Mouse (Mus musculus): Measurements from ENCODE around the gene Zfp174. TPM values are rescaled to one million over a fixed set of nuclear protein-coding genes. Genes with fewer than 3 reads are reported as not detected.
"Not testable (repeated sequence)": the region's sequence is repeated elsewhere in the genome, so short reads cannot be mapped to it uniquely, and the experiment has no call there.

The Zfp174 gene
- 1.1 and 1.3 TPM in 2 replicates for polyA plus RNA-seq (2015; fragmentation: Nextera tagmentation; extraction: Ambion mirVana)

DNA sequence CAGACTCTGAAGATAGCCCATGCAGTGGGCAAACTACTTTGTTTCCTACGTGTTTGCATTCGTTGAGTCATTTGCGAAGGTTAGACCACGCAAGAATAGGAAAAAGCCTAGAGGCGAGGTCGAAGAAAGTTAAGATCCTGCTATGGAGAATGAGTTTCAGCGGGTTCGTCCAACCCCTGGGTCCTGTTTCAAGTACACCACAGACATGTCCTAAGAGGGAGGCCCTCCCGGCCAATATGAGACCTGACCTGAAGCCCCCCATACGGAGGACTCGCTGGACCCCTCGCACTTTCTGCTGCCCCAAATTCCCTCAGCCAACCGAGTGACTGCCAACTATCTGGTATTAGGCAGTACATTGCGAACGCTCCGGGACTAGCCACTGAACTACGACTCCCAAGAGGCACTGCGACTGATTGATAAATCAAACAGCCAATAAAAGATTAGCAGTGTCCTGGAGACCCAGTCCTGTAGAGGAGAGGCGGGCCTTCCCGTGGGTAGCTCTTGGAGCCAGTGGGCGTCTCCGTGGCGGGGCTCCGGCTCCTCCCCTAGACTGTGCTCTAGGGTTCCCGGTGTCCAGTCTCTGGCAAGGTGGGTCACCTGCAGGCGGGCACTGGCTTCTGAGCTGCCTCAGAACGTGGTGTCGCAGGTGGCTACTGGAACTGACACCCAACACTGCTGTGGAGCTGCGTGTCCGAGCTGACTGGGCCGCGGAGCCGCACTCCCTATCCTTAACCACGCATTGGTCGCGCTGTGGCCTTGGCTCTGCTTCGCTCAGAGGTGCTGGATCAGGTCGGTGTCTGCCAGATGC is at the start of gene Zfp174:
Zfp174 (plus strand) TSS at position 558 of the 808 bp plus-strand sequence.
- H3K9me3 ChIP-seq, result no peaks in the 10 kb centered on the region
- no peaks in the 10 kb centered on the region for H3K36me3 ChIP-seq
- peak within 1 kb of the TSS; percentile 72 for H3K4me3 ChIP-seq
- ATAC-seq (ENCODE audit: borderline replicate concordance, extremely low read depth, low FRiP score, low TSS enrichment), result peak; percentile 100
- 0 out of 2 replicates have a peak within 1 kb of the TSS, but pooled peaks have one; percentile 2 for H3K27ac ChIP-seq
- peak within 1 kb of the TSS; percentile 65 for H3K9ac ChIP-seq
- H3K4me2 ChIP-seq, result peak within 1 kb of the TSS; percentile 79
- no peaks in the 10 kb centered on the region for H3K27me3 ChIP-seq
- H3K4me1 ChIP-seq, result peaks cover 7% of the 10 kb centered on the region; the same call in 1 of the 2 replicates
- WGBS, result 3% methylated on average over 38 of the region's 38 CpGs

DNA sequence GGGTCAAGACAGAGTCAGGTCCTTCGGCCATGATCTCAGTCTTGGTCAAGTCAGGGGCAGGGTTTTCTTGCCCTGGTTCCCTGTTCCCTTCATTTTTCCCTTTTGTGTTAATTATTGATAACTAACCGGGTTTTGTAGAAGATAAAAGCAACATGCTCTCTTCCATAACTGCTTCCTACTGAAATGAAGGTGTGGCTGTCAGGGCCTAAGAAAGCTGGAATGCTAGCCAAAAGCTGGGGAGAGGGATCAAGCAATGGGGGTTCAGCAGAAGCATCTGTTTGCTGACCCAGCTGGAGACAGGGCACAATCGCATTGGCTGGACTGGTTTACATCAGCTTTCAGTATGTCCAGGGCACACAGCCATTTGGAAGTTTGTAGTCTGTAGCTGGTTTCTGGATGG is 38.9 kb upstream of the Zfp174 start:
- no peaks in the 10 kb centered on the region for H3K4me1 ChIP-seq
- no peak for ATAC-seq (ENCODE audit: borderline replicate concordance, extremely low read depth, low FRiP score, low TSS enrichment)
- no peak overlapping the region for H3K27ac ChIP-seq
- H3K36me3 ChIP-seq, result no peaks in the 10 kb centered on the region
- H3K9ac ChIP-seq, result no peak overlapping the region
- no peak overlapping the region for H3K4me3 ChIP-seq
- H3K27me3 ChIP-seq, result no peaks in the 10 kb centered on the region
- no peak overlapping the region for H3K4me2 ChIP-seq
- 79% methylated on average over 3 of the region's 3 CpGs for WGBS
- H3K9me3 ChIP-seq, result no peaks in the 10 kb centered on the region

DNA sequence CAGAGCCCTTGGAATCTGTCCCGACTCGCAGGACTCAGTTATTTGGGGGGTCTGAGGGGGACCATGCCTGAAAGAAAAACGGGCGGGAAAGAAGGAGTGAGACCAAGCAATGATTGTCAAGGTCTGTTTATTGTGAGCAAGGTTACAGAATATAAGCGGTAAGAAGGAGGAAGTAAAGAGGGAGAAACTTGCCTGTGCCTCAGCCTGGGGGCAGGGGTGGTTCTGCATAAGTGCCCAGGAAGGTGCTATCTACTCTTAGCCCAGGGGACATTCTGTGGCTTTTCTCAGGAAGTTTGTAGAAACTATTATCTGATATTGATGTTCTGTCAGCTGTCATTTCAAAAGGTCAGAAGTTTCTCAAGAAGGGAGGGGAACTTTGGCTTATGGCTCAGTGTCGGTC is 32.4 kb upstream of the Zfp174 start:
- H3K9me3 ChIP-seq; H3K4me1 ChIP-seq; H3K27me3 ChIP-seq; H3K27ac ChIP-seq; H3K9ac ChIP-seq; H3K4me3 ChIP-seq; H3K36me3 ChIP-seq; ATAC-seq (ENCODE audit: borderline replicate concordance, extremely low read depth, low FRiP score, low TSS enrichment); H3K4me2 ChIP-seq: not testable (repeated sequence)
- WGBS, result 80% methylated on average over 6 of the region's 6 CpGs

DNA sequence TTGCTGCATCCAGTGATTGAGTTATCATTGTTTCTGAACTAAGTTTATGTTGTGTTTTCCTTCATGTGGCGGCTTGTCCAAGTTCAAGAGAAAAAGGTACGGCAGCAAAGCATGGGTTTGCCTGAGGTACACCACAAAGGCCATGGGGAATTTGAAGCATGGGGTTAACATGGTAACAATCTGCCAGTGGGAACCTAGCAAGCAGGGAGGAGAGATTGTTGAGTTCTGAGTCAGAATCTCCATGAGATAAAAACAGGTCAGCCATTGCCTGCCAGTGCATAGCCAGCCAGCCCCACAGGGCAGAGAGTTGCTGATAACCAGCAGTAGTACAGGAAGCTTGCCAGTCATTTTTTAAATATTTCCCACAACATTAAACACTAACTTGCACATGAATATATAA is 26.9 kb upstream of the Zfp174 start:
- Histone ChIP-seq H3K4me2 (no peak overlapping the region), H3K36me3 (no peaks in the 10 kb centered on the region), H3K27me3 (no peaks in the 10 kb centered on the region), H3K4me3 (no peak overlapping the region), H3K9ac (no peak overlapping the region), H3K27ac (no peak overlapping the region), H3K9me3 (no peaks in the 10 kb centered on the region), H3K4me1 (no peaks in the 10 kb centered on the region)
- no peak for ATAC-seq (ENCODE audit: borderline replicate concordance, extremely low read depth, low FRiP score, low TSS enrichment)
- 88% methylated on average over 2 of the region's 2 CpGs for WGBS

DNA sequence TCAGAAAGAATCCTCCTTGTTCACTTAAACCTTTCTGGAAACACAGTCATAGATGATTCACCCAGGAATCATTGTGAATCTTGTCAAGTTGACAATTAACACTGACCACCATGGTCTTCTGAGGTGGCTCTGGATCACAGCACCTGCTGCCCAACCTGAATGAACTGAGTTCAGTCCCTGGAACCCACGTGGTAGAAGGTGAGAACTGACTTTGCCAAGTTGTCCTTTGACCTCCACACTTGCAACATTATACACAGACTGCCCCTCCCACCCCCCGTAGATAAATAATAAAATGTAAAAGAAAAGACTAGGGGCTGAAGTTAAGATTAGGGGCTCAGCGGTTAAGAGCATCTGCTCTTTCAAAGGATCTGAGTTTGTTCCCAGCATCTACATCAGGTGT is 19.0 kb upstream of the Zfp174 start:
- Histone ChIP-seq H3K27ac (no peak overlapping the region), H3K4me2 (no peak overlapping the region), H3K36me3 (no peaks in the 10 kb centered on the region), H3K9ac (no peak overlapping the region), H3K4me1 (no peaks in the 10 kb centered on the region), H3K4me3 (no peak overlapping the region), H3K9me3 (no peaks in the 10 kb centered on the region), H3K27me3 (no peaks in the 10 kb centered on the region)
- WGBS, result 53% methylated on average over 3 of the region's 3 CpGs
- no peak for ATAC-seq (ENCODE audit: borderline replicate concordance, extremely low read depth, low FRiP score, low TSS enrichment)

DNA sequence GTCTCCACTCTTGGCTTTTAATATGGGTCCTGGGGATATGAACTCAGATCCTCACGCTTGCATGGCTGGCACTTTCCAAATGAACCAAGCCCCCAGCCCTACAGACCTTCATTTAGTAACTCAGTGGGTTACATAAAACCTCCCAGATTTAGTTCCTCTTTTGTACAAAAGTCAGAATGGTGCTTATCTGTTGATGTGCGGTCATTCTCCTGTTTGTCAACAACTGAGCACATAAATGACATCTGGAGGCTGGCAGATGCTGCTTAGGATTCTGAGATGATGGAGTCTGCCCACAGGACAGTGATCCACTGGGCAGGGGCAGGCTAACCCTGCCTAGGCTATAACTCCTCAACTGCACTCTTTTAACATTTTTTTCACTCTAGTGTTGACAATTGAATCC is 17.3 kb upstream of the Zfp174 start:
- Histone ChIP-seq H3K4me3 (no peak overlapping the region), H3K9ac (no peak overlapping the region), H3K36me3 (no peaks in the 10 kb centered on the region), H3K27me3 (no peaks in the 10 kb centered on the region), H3K4me2 (no peak overlapping the region), H3K27ac (no peak overlapping the region), H3K9me3 (no peaks in the 10 kb centered on the region), H3K4me1 (no peaks in the 10 kb centered on the region)
- ATAC-seq (ENCODE audit: borderline replicate concordance, extremely low read depth, low FRiP score, low TSS enrichment), result no peak
- WGBS, result 76% methylated on average over 2 of the region's 2 CpGs

DNA sequence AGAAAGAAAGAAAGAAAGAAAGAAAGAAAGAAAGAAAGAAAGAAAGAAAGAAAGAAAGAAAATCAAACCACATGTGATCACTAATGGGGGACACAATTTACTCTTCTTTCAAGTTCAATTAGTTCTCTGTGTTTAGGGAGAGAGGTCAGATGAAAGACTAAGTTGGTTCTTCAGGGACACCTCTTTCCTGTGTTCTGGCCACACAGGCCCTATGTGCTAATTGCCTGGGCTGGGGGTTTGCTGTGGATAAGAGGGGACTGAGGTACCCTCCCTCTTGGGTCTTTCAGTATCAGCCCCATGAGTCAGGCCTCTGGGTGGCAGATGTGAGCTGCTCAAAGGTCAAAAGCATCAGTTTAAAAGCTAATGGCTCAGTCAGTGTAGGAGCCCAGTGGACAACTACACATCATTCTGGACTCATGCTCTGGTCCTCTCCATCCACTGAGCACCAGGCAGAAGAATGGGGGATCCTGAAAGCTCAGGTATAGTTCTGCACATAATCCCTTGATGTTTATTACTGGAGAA is 16.4 kb upstream of the Zfp174 start, which contains the start of gene Olfr15:
Olfr15 (plus strand) TSS at position 291 of the 522 bp plus-strand sequence.
- no peaks in the 10 kb centered on the region for H3K27me3 ChIP-seq
- H3K4me1 ChIP-seq, result no peaks in the 10 kb centered on the region
- no peak within 1 kb of the TSS for H3K4me3 ChIP-seq
- no peak for ATAC-seq (ENCODE audit: borderline replicate concordance, extremely low read depth, low FRiP score, low TSS enrichment)
- H3K4me2 ChIP-seq, result no peak within 1 kb of the TSS
- no peak within 1 kb of the TSS for H3K9ac ChIP-seq
- H3K27ac ChIP-seq, result no peak within 1 kb of the TSS
- H3K36me3 ChIP-seq, result no peaks in the 10 kb centered on the region
- no peaks in the 10 kb centered on the region for H3K9me3 ChIP-seq

DNA sequence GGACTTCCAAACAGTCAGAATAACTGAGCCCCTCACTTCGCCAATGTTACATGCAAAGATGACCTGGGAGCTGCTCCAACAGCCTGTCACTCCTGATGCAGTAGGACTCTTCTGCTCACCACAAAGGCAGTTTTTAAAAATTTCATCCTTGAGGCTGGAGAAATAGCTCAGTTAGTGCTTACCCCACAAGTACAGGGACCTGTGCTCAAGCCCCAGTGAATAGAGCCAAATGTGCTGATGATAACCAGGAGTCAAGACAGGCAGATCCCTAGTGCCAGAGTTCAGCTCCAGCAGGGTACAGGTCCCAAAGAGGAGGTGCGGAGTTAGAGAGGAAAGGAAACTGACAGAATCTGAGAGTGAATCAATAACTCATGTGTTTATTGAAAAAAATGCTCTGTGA is 11.6 kb upstream of the Zfp174 start:
- 68% methylated on average over 2 of the region's 2 CpGs for WGBS
- no peak overlapping the region for H3K4me3 ChIP-seq
- no peak overlapping the region for H3K27ac ChIP-seq
- no peak for ATAC-seq (ENCODE audit: borderline replicate concordance, extremely low read depth, low FRiP score, low TSS enrichment)
- no peaks in the 10 kb centered on the region for H3K9me3 ChIP-seq
- no peak overlapping the region for H3K9ac ChIP-seq
- H3K27me3 ChIP-seq, result no peaks in the 10 kb centered on the region
- H3K4me1 ChIP-seq, result no peaks in the 10 kb centered on the region
- no peak overlapping the region for H3K4me2 ChIP-seq
- no peaks in the 10 kb centered on the region for H3K36me3 ChIP-seq

DNA sequence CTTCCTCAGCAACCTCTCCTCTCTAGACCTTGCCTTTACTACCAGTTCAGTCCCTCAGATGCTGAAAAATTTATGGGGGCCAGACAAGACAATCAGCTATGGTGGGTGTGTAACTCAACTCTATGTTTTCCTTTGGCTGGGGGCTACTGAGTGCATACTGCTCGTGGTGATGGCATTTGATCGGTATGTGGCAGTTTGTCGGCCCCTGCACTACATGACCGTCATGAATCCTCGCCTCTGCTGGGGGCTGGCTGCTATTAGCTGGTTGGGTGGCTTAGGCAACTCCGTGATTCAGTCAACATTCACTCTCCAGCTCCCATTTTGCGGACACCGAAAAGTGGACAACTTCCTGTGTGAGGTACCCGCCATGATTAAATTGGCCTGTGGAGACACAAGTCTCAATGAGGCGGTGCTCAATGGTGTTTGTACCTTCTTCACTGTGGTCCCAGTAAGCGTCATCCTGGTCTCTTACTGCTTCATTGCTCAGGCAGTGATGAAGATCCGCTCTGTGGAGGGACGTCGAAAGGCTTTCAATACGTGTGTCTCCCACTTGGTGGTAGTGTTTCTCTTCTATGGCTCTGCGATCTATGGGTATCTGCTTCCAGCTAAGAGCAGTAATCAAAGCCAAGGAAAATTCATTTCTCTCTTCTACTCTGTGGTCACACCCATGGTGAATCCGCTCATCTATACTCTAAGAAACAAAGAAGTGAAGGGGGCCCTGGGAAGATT is 7.7 kb upstream of the Zfp174 start:
- Histone ChIP-seq H3K9me3 (no peaks in the 10 kb centered on the region), H3K4me3 (no peak overlapping the region), H3K36me3 (no peaks in the 10 kb centered on the region), H3K4me1 (no peaks in the 10 kb centered on the region), H3K4me2 (no peak overlapping the region), H3K9ac (no peak overlapping the region), H3K27ac (no peak overlapping the region), H3K27me3 (no peaks in the 10 kb centered on the region)
- ATAC-seq (ENCODE audit: borderline replicate concordance, extremely low read depth, low FRiP score, low TSS enrichment), result no peak
- WGBS, result 52% methylated on average over 17 of the region's 17 CpGs

DNA sequence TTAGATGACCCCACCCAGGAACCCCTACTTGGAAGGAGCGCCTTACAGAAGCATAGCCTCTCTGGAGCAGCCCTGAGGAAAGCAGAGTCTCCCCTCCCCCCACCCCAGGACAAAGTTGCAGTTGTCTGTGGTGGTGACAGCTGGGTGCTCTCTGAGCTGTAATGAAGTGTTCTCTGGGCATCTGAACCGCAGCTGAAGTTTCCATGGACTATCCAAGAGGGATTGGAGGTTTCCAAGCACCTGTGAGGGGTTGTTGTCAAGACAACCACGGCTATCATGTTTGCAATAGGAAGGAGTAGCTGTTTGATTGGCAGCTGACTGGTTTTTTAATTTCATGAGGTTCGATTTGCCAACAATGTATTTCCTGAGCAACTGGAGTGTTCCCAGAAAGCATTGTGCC is 4.1 kb upstream of the Zfp174 start:
- no peak overlapping the region for H3K4me2 ChIP-seq
- H3K36me3 ChIP-seq, result no peaks in the 10 kb centered on the region
- H3K4me1 ChIP-seq, result peaks cover 7% of the 10 kb centered on the region; the same call in 1 of the 2 replicates
- no peaks in the 10 kb centered on the region for H3K9me3 ChIP-seq
- H3K9ac ChIP-seq, result no peak overlapping the region
- no peak overlapping the region for H3K4me3 ChIP-seq
- H3K27me3 ChIP-seq, result no peaks in the 10 kb centered on the region
- H3K27ac ChIP-seq, result no peak overlapping the region
- ATAC-seq (ENCODE audit: borderline replicate concordance, extremely low read depth, low FRiP score, low TSS enrichment), result no peak
- 19% methylated on average over 4 of the region's 4 CpGs for WGBS

DNA sequence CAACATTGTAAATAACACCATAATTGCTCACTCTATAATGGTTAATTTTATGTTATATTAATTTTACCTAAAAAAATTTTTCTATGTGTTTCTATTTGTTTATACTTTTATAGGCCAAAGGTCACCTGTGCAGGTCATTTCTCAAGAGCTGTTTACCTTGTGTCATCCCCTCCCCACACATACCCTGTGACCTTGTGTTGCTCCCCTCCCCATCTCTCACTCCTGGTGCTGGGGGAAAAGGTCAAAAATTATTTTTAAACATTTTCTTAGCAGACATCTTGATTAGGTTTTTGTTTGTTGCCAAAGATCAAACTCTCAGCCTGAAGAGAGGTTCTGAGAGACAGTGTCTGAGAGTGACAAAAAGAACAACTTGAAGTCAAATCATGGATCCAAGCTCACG is 3.3 kb upstream of the Zfp174 start:
- WGBS, result 64% methylated on average over 1 of the region's 1 CpGs
- no peak overlapping the region for H3K27ac ChIP-seq
- ATAC-seq (ENCODE audit: borderline replicate concordance, extremely low read depth, low FRiP score, low TSS enrichment), result no peak

DNA sequence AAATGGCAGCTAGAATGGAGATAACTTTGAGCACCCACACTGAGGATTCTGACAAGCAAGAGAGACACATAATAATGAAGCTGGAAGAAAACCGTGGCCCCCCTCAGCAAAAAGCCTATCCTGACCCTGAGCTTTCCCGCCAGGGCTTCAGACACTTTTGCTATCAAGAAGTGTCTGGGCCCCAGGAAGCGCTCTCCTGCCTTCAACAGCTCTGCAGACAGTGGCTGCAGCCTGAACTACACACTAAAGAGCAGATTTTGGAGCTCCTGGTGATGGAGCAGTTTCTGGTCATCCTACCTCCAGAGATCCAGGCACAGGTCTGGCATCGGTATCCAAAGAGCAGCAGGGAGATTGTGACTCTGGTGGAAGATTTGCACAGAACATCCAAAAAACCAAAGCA is 803 bp downstream of the Zfp174 start:
- Histone ChIP-seq H3K9ac (peak overlapping the region; percentile 65), H3K4me1 (peaks cover 7% of the 10 kb centered on the region; the same call in 1 of the 2 replicates), H3K27ac (no peak overlapping the region), H3K9me3 (no peaks in the 10 kb centered on the region), H3K36me3 (no peaks in the 10 kb centered on the region), H3K4me3 (peak overlapping the region; percentile 72), H3K27me3 (no peaks in the 10 kb centered on the region), H3K4me2 (peak overlapping the region; percentile 79)
- 69% methylated on average over 4 of the region's 4 CpGs for WGBS
- ATAC-seq (ENCODE audit: borderline replicate concordance, extremely low read depth, low FRiP score, low TSS enrichment), result no peak

More for the DNA sequence above, 3.3 kb upstream of the Zfp174 start:
- H3K36me3 ChIP-seq, result no peaks in the 10 kb centered on the region
- no peaks in the 10 kb centered on the region for H3K27me3 ChIP-seq
- H3K9ac ChIP-seq, result no peak overlapping the region
- H3K4me2 ChIP-seq, result no peak overlapping the region
- H3K4me3 ChIP-seq, result no peak overlapping the region
- H3K4me1 ChIP-seq, result peaks cover 7% of the 10 kb centered on the region; the same call in 1 of the 2 replicates
- H3K9me3 ChIP-seq, result no peaks in the 10 kb centered on the region
